Mouse (Mus musculus) embryonic facial prominence, embryonic 14.5 days (tissue): Measurements from ENCODE around the gene Slc25a11. TPM values are rescaled to one million over a fixed set of nuclear protein-coding genes. Genes with fewer than 3 reads are reported as not detected.
A peak's percentile ranks its signal among the peaks of the same experiment; 100 is the strongest.

Source experiments
- ATAC-seq: fragments of 200-750 bp; cut with Nextera tagmentation; 2 replicates; pipeline ENCODE4 v1.8.0; 2017; ENCODE audit warnings: low read depth, moderate number of reproducible peaks, moderate TSS enrichment
- DNase-seq: peaks from one replicate; pipeline ENCODE4 v3.0.0-alpha.2; 2015; ENCODE audit warnings: low spot score
- H3K27ac ChIP-seq: fragments of 300-500 bp; sonication (generic); replicated peaks from 2 replicates; pipeline ENCODE4 v1.5.1; 2014; ENCODE audit warnings: low read depth, mild to moderate bottlenecking, low read length, moderate library complexity
- H3K27me3 ChIP-seq: fragments of 300-500 bp; sonication (generic); replicated peaks from 2 replicates; pipeline ENCODE4 v1.6.1; 2014; ENCODE audit warnings: low read length; ENCODE audit not compliant: control insufficient read depth, insufficient read depth
- H3K36me3 ChIP-seq: fragments of 300-500 bp; sonication (generic); 2 replicates; pipeline ENCODE4 v1.6.1; 2014; ENCODE audit warnings: low read length, mixed read lengths; ENCODE audit not compliant: control insufficient read depth, insufficient read depth
- H3K4me1 ChIP-seq: fragments of 300-500 bp; sonication (generic); 2 replicates; pipeline ENCODE4 v1.6.1; 2014; ENCODE audit warnings: antibody characterized with exemption, low read length; ENCODE audit not compliant: control insufficient read depth, insufficient read depth
- H3K4me2 ChIP-seq: fragments of 300-500 bp; sonication (generic); 2 replicates; pipeline ENCODE4 v1.6.1; 2014; ENCODE audit warnings: low read depth, mild to moderate bottlenecking, low read length, moderate library complexity, mixed read lengths
- H3K4me3 ChIP-seq: fragments of 300-500 bp; sonication (generic); 2 replicates; pipeline ENCODE4 v1.5.1; 2014; ENCODE audit warnings: low read depth, mild to moderate bottlenecking, low read length
- H3K9ac ChIP-seq: fragments of 300-500 bp; sonication (generic); 2 replicates; pipeline ENCODE4 v1.6.1; 2014; ENCODE audit warnings: low read depth, mild to moderate bottlenecking, low read length, moderate library complexity, mixed read lengths
- H3K9me3 ChIP-seq: fragments of 300-500 bp; sonication (generic); 2 replicates; pipeline ENCODE4 v1.6.1; 2016; ENCODE audit warnings: low read length; ENCODE audit not compliant: control insufficient read depth
- WGBS: fragments of 180-500 bp; shearing (Covaris S2); extraction: QIAGEN DNeasy Blood & Tissue Kit; methylation state at CpG from one replicate; pipeline ENCODE4 v1.1.7; 2014; 5-methylcytosine and 5-hydroxymethylcytosine counted together
- polyA plus RNA-seq: library from polyadenylated mRNA; unstranded; fragments of >200 nt; fragmentation: Nextera tagmentation; extraction: Ambion mirVana; gene quantifications from 2 replicates; pipeline ENCODE4 v1.2.1, GENCODE M21; 2014

The Slc25a11 gene
- polyA plus RNA-seq, 1 experiment from 2014 or later, result 147 TPM

DNA sequence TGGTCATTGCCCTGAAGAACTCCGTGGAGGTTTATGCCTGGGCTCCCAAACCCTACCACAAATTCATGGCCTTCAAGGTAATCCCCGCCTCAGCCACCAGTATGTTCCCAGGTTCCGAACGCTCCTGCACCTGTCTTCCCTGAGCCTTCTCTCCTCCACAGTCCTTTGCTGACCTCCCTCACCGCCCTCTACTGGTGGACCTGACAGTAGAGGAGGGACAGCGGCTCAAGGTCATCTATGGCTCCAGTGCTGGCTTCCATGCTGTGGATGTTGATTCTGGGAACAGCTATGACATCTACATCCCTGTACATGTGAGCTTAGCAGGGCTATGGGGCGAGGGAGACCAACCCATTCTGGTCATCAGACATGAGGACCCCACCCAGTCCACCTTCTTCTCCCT lies 34.8 kb downstream of the Slc25a11 start:
- H3K27ac ChIP-seq, result no peak overlapping the region
- no peaks in the 10 kb centered on the region for H3K9me3 ChIP-seq
- H3K4me2 ChIP-seq, result no peak overlapping the region
- peaks cover 12% of the 10 kb centered on the region for H3K4me1 ChIP-seq
- no peak overlapping the region for H3K9ac ChIP-seq
- 75% methylated on average over 7 of the region's 7 CpGs for WGBS
- H3K27me3 ChIP-seq, result no peaks in the 10 kb centered on the region
- no peak overlapping the region for H3K4me3 ChIP-seq
- H3K36me3 ChIP-seq, result peaks cover 60% of the 10 kb centered on the region
- ATAC-seq (no peak), DNase-seq (no peak)

DNA sequence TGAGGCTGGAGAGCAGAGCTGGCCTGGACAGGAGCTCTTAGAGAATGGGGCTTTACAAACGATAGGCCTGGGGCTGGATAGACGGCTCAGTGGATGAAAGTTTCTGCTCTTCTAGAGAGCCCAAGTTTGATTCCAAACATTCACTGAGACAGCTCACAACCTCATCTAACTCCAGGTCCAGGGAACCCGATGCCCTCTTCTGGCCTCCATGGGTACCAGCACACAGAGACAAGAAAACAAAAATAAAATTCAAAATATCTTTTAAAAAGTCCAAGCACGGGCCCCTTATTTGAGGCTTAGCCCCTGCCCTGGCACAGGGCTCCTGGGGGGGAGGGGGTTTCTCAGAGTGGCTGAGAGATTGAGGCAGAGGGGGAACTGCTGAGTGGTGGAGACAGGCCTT lies 36.5 kb downstream of the Slc25a11 start:
- no peak overlapping the region for H3K9ac ChIP-seq
- DNase-seq (no peak), ATAC-seq (no peak)
- no peak overlapping the region for H3K4me3 ChIP-seq
- peaks cover 78% of the 10 kb centered on the region for H3K36me3 ChIP-seq
- H3K9me3 ChIP-seq, result no peaks in the 10 kb centered on the region
- no peaks in the 10 kb centered on the region for H3K27me3 ChIP-seq
- no peak overlapping the region for H3K27ac ChIP-seq
- H3K4me1 ChIP-seq, result peaks cover 12% of the 10 kb centered on the region
- 87% methylated on average over 4 of the region's 4 CpGs for WGBS
- no peak overlapping the region for H3K4me2 ChIP-seq

DNA sequence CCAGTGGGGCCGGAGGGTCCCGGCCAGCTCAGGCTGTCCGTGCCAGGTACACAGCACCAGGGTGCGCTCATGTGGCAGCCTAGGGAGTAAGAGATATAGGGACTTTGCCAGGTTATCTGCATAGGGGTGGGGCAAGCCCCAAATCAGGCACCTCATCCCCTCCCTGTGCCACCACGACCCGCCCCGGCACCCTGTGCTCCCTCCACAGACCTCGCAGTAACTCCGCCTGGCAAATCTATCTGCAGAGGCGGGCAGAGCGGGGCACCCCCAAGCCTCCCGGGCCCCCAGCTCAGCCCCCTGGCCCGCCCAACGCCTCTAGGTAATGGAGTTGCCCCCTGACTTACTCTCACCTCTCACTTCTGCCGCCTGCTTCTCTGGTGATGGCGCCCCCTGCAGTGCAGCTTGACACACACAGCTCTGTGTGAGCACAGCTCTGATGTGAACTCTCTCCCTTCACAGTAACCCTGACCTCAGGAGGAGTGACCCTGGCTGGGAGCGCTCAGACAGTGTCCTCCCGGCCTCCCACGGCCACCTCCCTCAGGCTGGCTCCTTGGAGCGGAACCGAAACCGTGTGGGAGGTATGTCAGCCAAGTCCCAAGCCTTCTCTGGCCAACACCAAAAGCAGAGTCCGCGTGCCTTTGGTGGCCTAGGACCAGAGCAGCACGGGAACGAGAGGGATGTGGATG lies 38.8 kb downstream of the Slc25a11 start:
- Histone ChIP-seq H3K9me3 (no peaks in the 10 kb centered on the region), H3K36me3 (peaks cover 96% of the 10 kb centered on the region), H3K27ac (no peak overlapping the region), H3K4me1 (no peaks in the 10 kb centered on the region), H3K27me3 (no peaks in the 10 kb centered on the region), H3K4me3 (no peak overlapping the region), H3K4me2 (no peak overlapping the region), H3K9ac (no peak overlapping the region)
- DNase-seq (no peak), ATAC-seq (no peak)
- WGBS, result 90% methylated on average over 26 of the region's 26 CpGs

DNA sequence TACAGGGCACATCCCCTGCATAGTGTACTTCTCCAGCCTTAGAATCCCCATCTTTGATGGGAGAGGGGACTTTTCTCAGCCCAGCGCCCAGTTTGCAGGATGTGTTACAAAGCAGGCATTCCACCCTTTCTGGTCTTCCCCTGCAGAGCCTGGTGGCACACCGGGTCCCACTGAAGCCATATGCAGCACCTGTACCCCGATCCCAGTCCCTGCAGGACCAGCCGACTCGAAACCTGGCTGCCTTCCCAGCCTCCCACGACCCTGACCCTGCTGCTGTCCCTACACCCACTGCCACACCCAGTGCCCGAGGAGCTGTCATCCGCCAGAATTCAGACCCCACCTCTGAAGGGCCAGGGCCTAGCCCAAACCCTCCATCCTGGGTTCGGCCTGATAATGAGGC lies 39.7 kb downstream of the Slc25a11 start:
- Histone ChIP-seq H3K27ac (no peak overlapping the region), H3K4me3 (no peak overlapping the region), H3K4me2 (no peak overlapping the region), H3K9me3 (no peaks in the 10 kb centered on the region), H3K36me3 (peaks cover 93% of the 10 kb centered on the region), H3K4me1 (no peaks in the 10 kb centered on the region), H3K27me3 (no peaks in the 10 kb centered on the region), H3K9ac (no peak overlapping the region)
- DNase-seq, result no peak
- ATAC-seq, result no peak
- WGBS, result 89% methylated on average over 9 of the region's 9 CpGs

DNA sequence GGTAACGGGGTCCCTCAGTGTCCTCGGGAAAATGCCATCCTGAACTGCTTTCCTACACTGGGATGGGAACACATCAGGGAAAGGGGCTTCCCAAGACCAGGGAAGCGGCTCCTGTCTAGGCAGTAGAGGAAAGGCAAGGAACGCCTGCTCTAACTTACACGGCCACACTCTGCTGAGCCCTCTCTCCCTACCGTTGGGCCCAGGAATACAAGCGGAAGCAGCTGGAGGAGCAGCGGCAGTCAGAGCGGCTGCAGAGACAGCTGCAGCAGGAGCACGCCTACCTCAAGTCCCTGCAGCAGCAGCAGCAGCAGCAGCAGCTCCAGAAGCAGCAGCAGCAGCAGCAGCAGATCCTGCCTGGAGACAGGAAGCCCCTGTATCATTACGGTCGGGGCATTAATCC lies 40.6 kb downstream of the Slc25a11 start:
- Histone ChIP-seq H3K27me3 (no peaks in the 10 kb centered on the region), H3K9ac (no peak overlapping the region), H3K4me2 (no peak overlapping the region), H3K36me3 (peaks cover 91% of the 10 kb centered on the region), H3K4me3 (no peak overlapping the region), H3K27ac (0 out of 2 replicates have a peak overlapping the region, but pooled peaks have one; percentile 44), H3K9me3 (no peaks in the 10 kb centered on the region), H3K4me1 (no peaks in the 10 kb centered on the region)
- DNase-seq (no peak), ATAC-seq (no peak; the same call in 1 of the 2 replicates)
- 64% methylated on average over 12 of the region's 12 CpGs for WGBS

DNA sequence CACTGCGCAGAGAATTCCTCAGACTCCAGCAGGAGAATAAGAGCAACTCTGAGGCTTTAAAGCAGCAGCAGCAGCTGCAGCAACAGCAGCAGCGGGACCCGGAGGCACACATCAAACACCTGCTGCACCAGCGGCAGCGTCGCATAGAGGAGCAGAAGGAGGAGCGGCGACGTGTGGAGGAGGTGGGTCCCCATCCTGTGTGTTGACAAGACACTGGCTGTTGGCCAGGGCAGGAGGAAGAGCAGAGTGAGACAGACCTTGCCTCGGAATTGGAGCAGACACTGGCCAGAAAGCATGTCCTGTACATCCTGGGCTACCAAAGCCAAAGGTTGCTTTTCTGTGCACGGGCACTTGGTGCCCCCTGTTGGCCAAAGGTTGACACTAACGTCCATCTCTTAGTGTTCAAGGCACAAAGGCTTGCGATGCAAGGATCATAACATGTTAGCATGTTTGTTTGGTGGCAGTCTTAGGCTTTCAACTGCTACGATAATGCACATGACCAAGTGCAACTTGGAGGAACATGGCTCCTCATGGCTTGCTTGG lies 42.2 kb downstream of the Slc25a11 start:
- Histone ChIP-seq H3K27ac (no peak overlapping the region), H3K4me1 (no peaks in the 10 kb centered on the region), H3K27me3 (no peaks in the 10 kb centered on the region), H3K4me2 (no peak overlapping the region), H3K9me3 (no peaks in the 10 kb centered on the region), H3K4me3 (no peak overlapping the region), H3K9ac (no peak overlapping the region), H3K36me3 (peaks cover 84% of the 10 kb centered on the region)
- peak; percentile 72 for DNase-seq
- ATAC-seq, result peak; percentile 27; the same call in 1 of the 2 replicates
- WGBS, result 58% methylated on average over 14 of the region's 14 CpGs

DNA sequence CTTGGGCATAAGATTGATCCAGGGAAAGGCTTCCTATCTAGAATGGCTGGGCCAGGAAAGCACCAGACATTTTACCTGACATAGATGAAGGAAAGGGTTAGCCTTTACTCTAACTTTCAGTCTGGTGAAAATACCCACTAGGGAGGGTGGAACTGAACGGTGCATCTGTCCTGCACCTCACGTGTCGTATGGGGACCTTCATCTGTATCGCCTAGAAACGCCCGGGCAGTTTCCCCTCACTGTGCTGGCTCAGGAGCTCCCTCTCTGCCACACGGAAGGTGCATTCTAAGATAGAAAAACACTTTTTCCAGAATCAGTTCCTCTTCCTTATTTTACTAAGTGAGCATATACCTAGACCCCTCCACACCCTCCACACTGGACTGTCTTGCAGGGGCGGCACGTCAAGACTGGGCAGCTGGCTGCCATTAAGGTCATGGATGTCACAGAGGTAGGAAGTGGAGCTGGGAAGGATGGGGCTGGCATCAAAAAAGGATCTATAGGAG lies 48.8 kb downstream of the Slc25a11 start:
- no peak for ATAC-seq
- no peaks in the 10 kb centered on the region for H3K9me3 ChIP-seq
- H3K27ac ChIP-seq, result no peak overlapping the region
- H3K4me3 ChIP-seq, result no peak overlapping the region
- no peaks in the 10 kb centered on the region for H3K4me1 ChIP-seq
- WGBS, result 76% methylated on average over 9 of the region's 9 CpGs
- H3K4me2 ChIP-seq, result no peak overlapping the region
- H3K9ac ChIP-seq, result no peak overlapping the region
- DNase-seq, result no peak
- no peaks in the 10 kb centered on the region for H3K27me3 ChIP-seq
- H3K36me3 ChIP-seq, result peaks cover 55% of the 10 kb centered on the region

DNA sequence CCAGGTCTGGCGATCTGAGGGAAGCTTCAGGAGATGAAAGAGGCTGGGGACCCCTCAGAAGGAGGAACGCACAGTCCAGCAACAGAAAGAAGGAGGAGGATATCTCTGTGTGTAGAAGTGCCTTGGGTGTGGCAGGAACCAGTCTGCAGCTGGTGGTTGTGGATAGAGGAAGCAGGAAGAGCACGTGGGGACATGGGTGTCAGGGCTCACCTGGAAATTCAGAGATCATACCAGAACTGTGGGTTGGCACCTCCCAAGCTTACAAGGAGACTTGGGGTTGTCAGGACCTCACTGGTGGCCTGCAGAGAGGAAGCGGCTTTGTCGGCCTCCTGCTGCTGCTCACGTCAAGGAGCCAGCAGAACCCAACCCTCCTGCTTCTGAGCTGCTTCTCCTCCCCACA lies 50.0 kb downstream of the Slc25a11 start:
- Histone ChIP-seq H3K27me3 (no peaks in the 10 kb centered on the region), H3K27ac (no peak overlapping the region), H3K4me2 (no peak overlapping the region), H3K9ac (no peak overlapping the region), H3K4me1 (no peaks in the 10 kb centered on the region), H3K36me3 (peaks cover 49% of the 10 kb centered on the region; the same call in 1 of the 2 replicates), H3K9me3 (no peaks in the 10 kb centered on the region), H3K4me3 (no peak overlapping the region)
- no peak for DNase-seq
- ATAC-seq, result no peak
- 84% methylated on average over 6 of the region's 6 CpGs for WGBS

DNA sequence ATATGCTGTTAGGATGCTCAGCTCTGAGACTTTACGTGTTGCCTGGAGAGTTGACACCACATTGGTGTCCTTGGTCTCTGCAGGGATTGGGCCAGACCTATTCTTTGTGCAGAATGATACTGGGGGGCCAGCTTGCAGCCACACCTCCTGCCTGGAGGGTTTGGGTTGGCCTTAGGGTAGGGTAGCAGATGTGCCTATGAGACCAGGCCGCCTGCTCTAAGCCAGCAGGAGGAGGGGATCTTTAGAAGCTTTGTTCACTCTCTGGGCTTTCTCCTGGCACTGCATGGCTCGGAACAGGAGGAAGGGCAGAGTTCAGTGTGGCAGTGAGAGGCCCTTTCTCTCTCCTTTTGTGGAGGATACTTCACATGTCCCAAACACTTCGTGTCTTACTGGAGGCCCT lies 51.2 kb downstream of the Slc25a11 start:
- H3K9ac ChIP-seq, result no peak overlapping the region
- WGBS, result 62% methylated on average over 4 of the region's 4 CpGs

More for the DNA sequence above, 51.2 kb downstream of the Slc25a11 start:
- no peak for ATAC-seq
- peaks cover 38% of the 10 kb centered on the region; the same call in 1 of the 2 replicates for H3K36me3 ChIP-seq
- no peak overlapping the region for H3K4me3 ChIP-seq
- no peaks in the 10 kb centered on the region for H3K4me1 ChIP-seq
- no peak for DNase-seq
- no peak overlapping the region for H3K27ac ChIP-seq
- H3K27me3 ChIP-seq, result no peaks in the 10 kb centered on the region
- H3K4me2 ChIP-seq, result no peak overlapping the region
- H3K9me3 ChIP-seq, result no peaks in the 10 kb centered on the region
